Mouse (Mus musculus) telencephalon, adult 2 months (tissue): ENCODE results near the gene Ikzf5.
A peak's percentile ranks its signal among the peaks of the same experiment; 100 is the strongest.
"Not testable (repeated sequence)": the region's sequence is repeated elsewhere in the genome, so short reads cannot be mapped to it uniquely, and the experiment has no call there.

Source experiments
- DNase-seq: peaks from one replicate; pipeline ENCODE4 v3.0.0-alpha.2; 2011; ENCODE audit warnings: low read depth, low spot score

Ikzf5 gene

DNA sequence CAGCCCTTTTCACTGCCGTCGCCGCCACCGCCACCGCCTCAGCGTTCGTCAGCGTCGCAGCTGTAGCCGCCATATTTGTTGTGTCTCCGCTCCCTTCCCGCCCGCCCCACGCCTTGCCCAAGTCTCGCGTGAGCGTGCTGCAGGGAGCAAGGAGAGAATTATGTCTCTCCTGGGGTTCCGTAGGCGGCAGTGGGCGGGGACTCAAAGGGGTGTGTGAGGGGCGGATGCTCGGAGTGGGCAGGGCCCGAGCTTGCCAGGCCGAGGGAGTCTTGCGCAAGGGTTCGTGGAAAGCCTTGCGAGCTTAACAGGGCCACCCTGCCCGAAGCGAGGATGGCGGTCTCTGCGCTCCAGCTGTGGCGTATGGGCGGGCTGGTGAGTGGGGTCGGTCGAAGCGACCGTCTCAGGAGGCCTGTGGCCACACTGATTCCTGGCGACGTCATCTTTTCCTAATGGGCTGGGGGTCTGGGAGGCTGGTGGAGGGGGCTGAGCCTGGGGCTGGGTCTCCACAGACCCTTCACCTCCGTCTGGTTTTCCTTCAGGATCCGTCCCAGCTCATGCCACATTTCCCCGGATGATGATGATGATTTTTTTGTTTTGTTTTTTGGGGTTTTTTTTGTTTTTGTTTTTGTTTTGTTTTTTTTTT, at the start of gene Ikzf5, which contains the start of gene Acadsb:
Gene Ikzf5 (minus strand): TSS at position 106 of the 643 bp plus-strand sequence.
Gene Acadsb (plus strand): TSS at position 186 of the 643 bp plus-strand sequence.
- DNase-seq = peak; percentile 98

- DNase-seq = no peak
These were observed 46.4 kb upstream of the Ikzf5 start for GRCm38 (mm10) chr7:131456714-131457113.

DNA sequence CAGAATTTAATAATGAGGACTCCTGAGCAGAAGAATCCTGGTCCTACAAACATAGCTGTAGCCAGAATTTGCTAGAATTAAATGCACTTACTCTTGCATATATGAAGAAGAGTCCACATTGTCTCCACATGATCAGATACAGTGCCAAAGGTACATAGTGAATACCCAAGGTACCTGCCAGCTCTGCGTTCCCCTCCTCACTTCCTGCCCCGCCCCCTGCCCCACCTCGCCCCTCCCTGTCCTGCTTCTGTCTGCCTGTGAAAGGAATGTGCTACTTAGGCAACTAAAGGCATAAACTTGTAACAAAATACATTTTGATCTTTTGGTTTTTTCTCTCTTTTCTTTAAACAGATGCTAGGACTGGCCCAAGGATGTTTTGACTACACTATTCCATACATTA, 26.7 kb upstream of the Ikzf5 start:
- DNase-seq = no peak

- no peak for DNase-seq
These were observed 24.0 kb upstream of the Ikzf5 start for GRCm38 (mm10) chr7:131434276-131434675.

GRCm38 (mm10) chr7:131432244-131432643, 21.9 kb upstream of the Ikzf5 start:
- DNase-seq = peak; percentile 39

- DNase-seq = no peak
These were observed 17.0 kb upstream of the Ikzf5 start for GRCm38 (mm10) chr7:131427331-131427730.

GRCm38 (mm10) chr7:131424912-131425311, 14.6 kb upstream of the Ikzf5 start:
- no peak for DNase-seq

- no peak for DNase-seq
These were observed 7.3 kb upstream of the Ikzf5 start for GRCm38 (mm10) chr7:131417605-131418004.

- not testable (repeated sequence) for DNase-seq
These were observed 6.4 kb upstream of the Ikzf5 start for GRCm38 (mm10) chr7:131416742-131417141.

- DNase-seq = no peak
These were observed 1.6 kb upstream of the Ikzf5 start for GRCm38 (mm10) chr7:131411941-131412270.

DNA sequence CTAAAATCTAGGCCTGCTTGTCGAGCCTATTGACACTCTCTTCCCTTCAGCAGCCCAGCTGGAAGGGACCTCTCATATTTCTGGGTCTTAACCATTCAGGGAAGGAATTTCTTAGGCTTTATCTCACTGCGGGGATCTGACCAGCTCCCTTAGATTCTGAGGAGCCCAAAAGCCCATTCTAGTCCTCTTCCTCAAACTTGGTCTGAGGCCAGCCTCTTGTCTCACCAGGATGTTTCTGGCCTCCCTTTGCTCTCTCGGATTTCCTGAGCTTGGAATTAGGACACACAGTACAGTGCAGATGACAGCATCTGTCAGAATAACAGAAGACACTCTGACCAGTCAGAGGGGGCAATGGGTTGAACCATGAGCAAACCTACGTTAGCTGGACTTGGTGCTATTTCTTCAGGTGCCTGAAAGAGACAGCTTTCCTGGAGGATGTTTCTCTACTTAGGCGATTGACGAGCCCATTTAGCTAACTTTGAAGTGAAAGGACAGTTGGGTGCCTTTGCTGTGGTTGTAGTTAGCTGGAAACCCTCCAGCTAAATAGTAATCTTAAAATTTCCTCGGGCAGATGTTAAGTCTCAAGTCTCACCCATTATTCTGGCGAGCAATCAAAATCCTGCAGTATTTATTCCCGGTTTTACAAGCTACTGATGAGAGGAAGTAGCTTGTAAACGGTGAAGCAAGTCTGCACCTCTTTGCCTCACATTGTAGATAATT, 1.1 kb upstream of the Ikzf5 start:
- no peak for DNase-seq

DNA sequence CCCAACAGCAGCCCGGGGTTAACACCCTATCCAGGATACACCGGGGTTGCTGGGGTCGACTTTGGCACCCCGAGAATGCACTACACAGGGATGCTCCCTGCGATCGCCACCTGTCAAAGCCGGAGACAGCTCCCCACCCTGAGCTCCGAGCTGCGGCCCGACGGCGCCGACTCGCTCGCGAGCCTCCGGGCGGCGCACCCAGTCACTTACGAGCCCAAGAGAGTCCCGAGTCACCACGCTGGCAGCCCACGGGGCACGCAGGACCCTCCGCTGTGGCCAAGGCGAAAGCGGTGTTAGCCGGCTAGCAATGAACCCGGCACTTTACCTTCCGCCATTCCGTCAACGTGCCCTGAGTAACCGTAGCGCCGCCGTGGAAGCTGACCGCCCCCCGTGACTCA, 334 bp downstream of the Ikzf5 start:
- DNase-seq = peak; percentile 11

DNA sequence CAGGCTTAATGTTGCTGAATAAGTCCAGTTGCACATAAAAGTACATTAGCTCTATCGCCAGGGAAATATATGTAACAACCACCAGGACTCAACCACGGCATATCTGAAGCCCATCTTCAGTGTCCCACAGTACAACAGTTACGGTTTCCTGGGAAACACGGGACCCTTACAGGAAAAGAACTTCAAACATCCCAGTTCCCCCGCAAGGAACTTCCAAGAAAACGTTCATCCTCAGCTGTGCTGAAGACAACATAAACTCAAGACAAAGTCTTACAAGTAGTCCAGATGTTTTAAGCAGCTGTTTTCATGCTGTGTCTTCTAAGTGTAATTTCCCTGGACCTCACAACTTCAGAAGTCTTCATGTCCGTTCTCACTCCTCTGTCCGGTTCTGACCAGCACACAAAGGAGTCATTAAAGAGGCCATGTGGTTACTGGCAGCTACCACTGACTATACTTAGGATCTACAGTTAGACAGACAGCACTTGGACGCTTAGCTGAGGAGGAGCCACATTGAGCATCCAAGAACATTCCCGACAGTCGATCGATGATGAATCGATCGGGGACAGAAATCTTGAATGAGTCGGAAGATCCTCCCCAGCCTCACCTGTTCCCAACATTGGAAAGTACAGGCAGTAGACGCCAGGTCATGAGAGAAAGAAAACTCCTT, 867 bp downstream of the Ikzf5 start:
- no peak for DNase-seq

GRCm38 (mm10) chr7:131391761-131392160, 18.6 kb downstream of the Ikzf5 start:
- not testable (repeated sequence) for DNase-seq

DNA sequence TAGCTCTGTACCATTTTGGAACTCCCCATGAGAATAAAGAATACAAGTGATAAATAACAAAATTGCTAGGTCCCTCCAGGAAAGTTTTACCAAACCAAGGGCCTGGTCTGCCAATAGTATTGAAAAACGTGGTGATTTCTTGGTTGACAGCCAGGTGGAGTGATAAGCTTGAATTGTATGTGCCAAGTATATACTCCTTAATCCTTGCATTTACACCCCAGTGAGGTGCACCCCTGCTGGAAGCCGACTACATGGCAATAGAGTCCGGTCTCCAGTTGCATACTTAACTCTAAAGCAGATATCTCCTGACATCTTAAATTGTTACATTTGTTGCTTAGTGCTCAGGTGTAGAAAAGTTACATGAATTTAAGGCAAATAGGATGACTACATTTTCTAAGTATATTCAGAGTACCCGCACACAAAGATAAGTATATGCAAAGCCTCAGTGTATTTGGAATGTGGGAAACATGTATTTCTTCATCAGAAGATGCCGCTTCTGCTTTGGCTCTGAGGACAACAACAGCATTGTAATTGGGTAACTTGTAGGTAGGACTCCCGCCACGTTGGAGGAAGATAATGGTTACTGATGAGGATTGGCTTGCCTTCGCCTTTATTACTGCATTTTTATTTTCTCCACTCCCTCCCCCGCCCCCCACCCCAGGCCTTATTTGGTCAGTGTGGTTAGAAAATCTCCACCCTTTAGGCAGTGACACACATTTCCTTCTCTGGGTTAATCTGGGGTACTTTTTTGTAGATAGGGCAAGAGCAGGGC, 38.3 kb downstream of the Ikzf5 start:
- DNase-seq = no peak

GRCm38 (mm10) chr7:131371470-131371860, 38.9 kb downstream of the Ikzf5 start:
- DNase-seq = no peak

GRCm38 (mm10) chr7:131370648-131371469, 39.5 kb downstream of the Ikzf5 start, which contains the start of gene Pstk:
TSS of gene Pstk (plus strand) at chr7:131371141.
- DNase-seq = peak; percentile 81

- DNase-seq = no peak
These were observed 46.2 kb downstream of the Ikzf5 start for GRCm38 (mm10) chr7:131364131-131364530.

DNA sequence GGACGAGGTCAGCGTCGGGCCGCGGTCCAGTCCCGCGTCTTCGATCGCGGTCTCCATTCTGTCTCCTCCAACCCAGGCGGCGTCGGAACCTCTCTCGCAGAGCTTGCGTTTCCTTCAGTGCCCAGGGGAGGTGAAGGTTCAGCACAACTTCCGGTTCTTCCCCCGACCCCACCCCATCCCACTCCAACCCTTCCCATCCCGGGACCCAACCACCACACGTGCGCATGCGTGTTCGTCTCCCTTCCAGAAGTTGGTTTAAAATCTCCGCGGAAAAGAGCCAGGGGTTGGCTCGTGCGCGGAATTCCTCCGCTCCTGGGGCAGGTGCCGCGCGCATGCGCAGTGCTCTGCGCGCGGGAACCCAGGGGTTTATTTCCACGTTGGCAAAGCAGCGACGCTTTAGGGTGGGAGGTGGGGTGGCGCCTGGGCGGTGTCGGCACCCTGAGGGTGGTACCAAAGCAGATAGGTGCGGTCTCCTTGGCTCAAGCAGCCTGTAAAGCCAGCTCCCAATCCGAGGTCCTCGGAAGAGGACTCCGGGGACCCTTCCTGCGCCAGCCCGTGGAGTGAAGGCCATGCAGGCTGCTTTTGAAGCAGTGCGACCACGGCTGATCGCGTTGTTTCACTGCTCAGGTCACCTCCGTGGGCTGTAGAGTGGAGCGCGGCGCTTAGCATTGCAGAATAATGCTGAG, 47.6 kb downstream of the Ikzf5 start, which contains the start of gene 2310057M21Rik:
Gene 2310057M21Rik (minus strand): TSS at position 145 of the 686 bp plus-strand sequence.
- DNase-seq = peak; percentile 97

GRCm38 (mm10) chr7:131362269-131362614, 48.1 kb downstream of the Ikzf5 start:
- no peak for DNase-seq
